Mouse (Mus musculus): ENCODE data around the gene Cntrl. TPM values are rescaled to one million over a fixed set of nuclear protein-coding genes. Genes with fewer than 3 reads are reported as not detected.

The Cntrl gene
- polyA plus RNA-seq (2017; shearing (Covaris generic)), result 100 to 1,000 TPM; 157 to 202 (median 161) TPM

- peak; percentile 81 for ATAC-seq
These were observed at the start of gene Cntrl for GRCm38 (mm10) chr2:35109141-35109923. Cntrl (plus strand) TSS chr2:35109492.

- ATAC-seq, result no peak
These were observed 49.0 kb upstream of the Cntrl start for GRCm38 (mm10) chr2:35060256-35060655.

GRCm38 (mm10) chr2:35060897-35061296 is 48.4 kb upstream of the Cntrl start:
- no peak for ATAC-seq

- no peak for ATAC-seq
These were observed 48.0 kb upstream of the Cntrl start, which contains the start of gene Hc for GRCm38 (mm10) chr2:35061338-35061737. Hc (minus strand) TSS chr2:35061438.

- no peak for ATAC-seq
These were observed 45.8 kb upstream of the Cntrl start for GRCm38 (mm10) chr2:35063333-35064030.

GRCm38 (mm10) chr2:35066525-35067082 is 42.7 kb upstream of the Cntrl start:
- ATAC-seq, result no peak

- ATAC-seq, result no peak
These were observed 42.2 kb upstream of the Cntrl start for GRCm38 (mm10) chr2:35067117-35067516.

- ATAC-seq, result no peak
These were observed 40.2 kb upstream of the Cntrl start for GRCm38 (mm10) chr2:35069124-35069523.

- no peak for ATAC-seq
These were observed 39.0 kb upstream of the Cntrl start for GRCm38 (mm10) chr2:35070275-35070674.

- no peak for ATAC-seq
These were observed 36.7 kb upstream of the Cntrl start for GRCm38 (mm10) chr2:35072547-35072946.

- ATAC-seq, result no peak
These were observed 35.0 kb upstream of the Cntrl start for GRCm38 (mm10) chr2:35074328-35074727.

- ATAC-seq, result no peak
These were observed 30.1 kb upstream of the Cntrl start for GRCm38 (mm10) chr2:35079166-35079565.

GRCm38 (mm10) chr2:35087418-35087817 is 21.9 kb upstream of the Cntrl start:
- ATAC-seq, result no peak

GRCm38 (mm10) chr2:35100529-35100928 is 8.8 kb upstream of the Cntrl start:
- ATAC-seq, result no peak

- ATAC-seq, result no peak
These were observed 7.8 kb upstream of the Cntrl start, which contains the start of gene AI182371 for GRCm38 (mm10) chr2:35101443-35101842. AI182371 (minus strand) TSS chr2:35101543.

- ATAC-seq, result no peak
These were observed 6.5 kb upstream of the Cntrl start for GRCm38 (mm10) chr2:35102777-35103176.

- ATAC-seq, result no peak
These were observed 5.7 kb upstream of the Cntrl start for GRCm38 (mm10) chr2:35103558-35103957.

- no peak for ATAC-seq
These were observed 4.4 kb upstream of the Cntrl start for GRCm38 (mm10) chr2:35104843-35105242.

GRCm38 (mm10) chr2:35107984-35108635 is 1.2 kb upstream of the Cntrl start:
- no peak for ATAC-seq

GRCm38 (mm10) chr2:35108712-35109111 is 580 bp upstream of the Cntrl start:
- ATAC-seq, result peak; percentile 33

- ATAC-seq, result peak; percentile 54
These were observed 622 bp downstream of the Cntrl start for GRCm38 (mm10) chr2:35109924-35110304.

GRCm38 (mm10) chr2:35110521-35110920 is 1.2 kb downstream of the Cntrl start:
- peak; percentile 23 for ATAC-seq

GRCm38 (mm10) chr2:35124716-35125115 is 15.4 kb downstream of the Cntrl start:
- no peak for ATAC-seq
